Mouse (Mus musculus) megakaryocyte progenitor cell, adult 5-6 weeks (primary cell): ENCODE data around the gene Scg5. TPM values are rescaled to one million over a fixed set of nuclear protein-coding genes. Genes with fewer than 3 reads are reported as not detected.
A peak's percentile ranks its signal among the peaks of the same experiment; 100 is the strongest.

Experiments used
- ATAC-seq: replicated peaks from 2 replicates; pipeline ENCODE4 v1.8.0; 2016; ENCODE audit warnings: mild to moderate bottlenecking, moderate TSS enrichment, inconsistent platforms; ENCODE audit not compliant: poor library complexity
- total RNA-seq, 2 experiments: library from RNA; stranded (forward) in 1 of 2; stranded (reverse) in 1 of 2; fragments of 157-497, 149-512 nt in 1 of 2; fragments of 200-1000 nt in 1 of 2; gene quantifications; 2 replicates each; pipeline versions ENCODE4 v1.2.3 to v1.2.4; 2015 to 2017

Scg5 gene
- total RNA-seq, 2 experiments from 2014 or later: 1.2 TPM

- no peak for ATAC-seq
Observed at GRCm38 (mm10) chr2:113806851-113807577, 21.9 kb downstream of the Scg5 start.

GRCm38 (mm10) chr2:113805765-113806164, 23.2 kb downstream of the Scg5 start:
- ATAC-seq: no peak

GRCm38 (mm10) chr2:113803753-113804152, 25.2 kb downstream of the Scg5 start:
- no peak for ATAC-seq

- no peak for ATAC-seq
Observed at GRCm38 (mm10) chr2:113800846-113801245, 28.1 kb downstream of the Scg5 start.

- no peak for ATAC-seq
Observed at GRCm38 (mm10) chr2:113798605-113799004, 30.3 kb downstream of the Scg5 start.

- no peak for ATAC-seq
Observed at GRCm38 (mm10) chr2:113795186-113795585, 33.7 kb downstream of the Scg5 start.

- no peak for ATAC-seq
Observed at GRCm38 (mm10) chr2:113793521-113793920, 35.4 kb downstream of the Scg5 start.

- no peak for ATAC-seq
Observed at GRCm38 (mm10) chr2:113788821-113789387, 40.0 kb downstream of the Scg5 start.

- no peak for ATAC-seq
Observed at GRCm38 (mm10) chr2:113787882-113788281, 41.0 kb downstream of the Scg5 start.

GRCm38 (mm10) chr2:113784851-113785250, 44.1 kb downstream of the Scg5 start:
- no peak for ATAC-seq

GRCm38 (mm10) chr2:113781521-113781920, 47.4 kb downstream of the Scg5 start:
- no peak for ATAC-seq

GRCm38 (mm10) chr2:113781107-113781506, 47.8 kb downstream of the Scg5 start:
- ATAC-seq: no peak

- no peak for ATAC-seq
Observed at GRCm38 (mm10) chr2:113779336-113779735, 49.6 kb downstream of the Scg5 start.

- no peak for ATAC-seq
Observed at GRCm38 (mm10) chr2:113778036-113778435, 50.9 kb downstream of the Scg5 start.

- no peak for ATAC-seq
Observed at GRCm38 (mm10) chr2:113776297-113776696, 52.6 kb downstream of the Scg5 start.

- ATAC-seq: no peak
Observed at GRCm38 (mm10) chr2:113774150-113774805, 54.6 kb downstream of the Scg5 start.

GRCm38 (mm10) chr2:113768541-113769303, 60.2 kb downstream of the Scg5 start:
- ATAC-seq: no peak

GRCm38 (mm10) chr2:113765885-113766284, 63.0 kb downstream of the Scg5 start:
- no peak for ATAC-seq

GRCm38 (mm10) chr2:113764968-113765367, 64.0 kb downstream of the Scg5 start:
- no peak for ATAC-seq

- peak; percentile 34; the same call in 1 of the 2 replicates for ATAC-seq
Observed at GRCm38 (mm10) chr2:113758311-113759161, 70.4 kb downstream of the Scg5 start, which contains the start of gene Grem1. Gene Grem1 (minus strand): TSS chr2:113758646.
